Mouse (Mus musculus) MEL (cell line): Measurements from ENCODE around the gene Pigyl.

Experiments
- CTCF ChIP-seq, 3 experiments: IDR thresholded peaks in 2 of 3; conservative IDR thresholded peaks in 1 of 3; 2 replicates each; pipeline ENCODE4 v1.5.1; 2011 to 2012; ENCODE audit warnings: low read length in 3 of 3, low read depth in 2 of 3, mild to moderate bottlenecking in 2 of 3, improper control_type of control experiment in 1 of 3, inconsistent platforms in 1 of 3, mixed read lengths in 1 of 3, moderate library complexity in 1 of 3; ENCODE audit not compliant: control insufficient read depth in 1 of 3, insufficient read depth in 1 of 3, poor library complexity in 1 of 3, severe bottlenecking in 1 of 3
- ZMIZ1 ChIP-seq: IDR thresholded peaks from 2 replicates; pipeline ENCODE4 v1.6.1; 2012; ENCODE audit warnings: low read depth, mild to moderate bottlenecking, inconsistent platforms, low read length, improper control_type of control experiment, moderate library complexity

DNA sequence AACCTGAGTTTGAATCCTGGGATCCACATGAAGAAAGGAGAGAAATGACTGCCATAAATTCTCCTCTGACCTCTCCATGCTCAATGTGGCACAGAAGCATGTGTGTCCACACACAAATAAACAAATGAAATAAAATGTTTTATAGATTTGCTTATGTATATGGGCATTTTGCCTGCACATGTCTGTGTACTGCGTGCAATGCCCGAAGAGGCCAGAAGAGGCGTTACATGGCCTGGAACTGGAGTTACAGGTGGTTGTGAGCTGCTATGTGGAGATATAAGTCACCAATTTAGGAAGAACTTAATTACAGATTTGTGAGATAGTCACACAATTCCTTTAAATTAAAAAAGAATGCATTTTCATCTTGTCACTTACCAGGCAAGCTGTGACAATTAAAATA lies 2.8 kb upstream of the Pigyl start:
- TF ChIP-seq CTCF (IDR thresholded peaks at IDR 0.05 in 2 of 3, conservative IDR thresholded peaks at IDR 0.05 in 1 of 3; ENCODE audit: control insufficient read depth in 1 of 3, insufficient read depth in 1 of 3, low read depth in 2 of 3, low read length in 3 of 3, poor library complexity in 1 of 3, severe bottlenecking in 1 of 3) (peak; percentile 44 to 81 (median 61)), ZMIZ1 (no peak)
